Mouse (Mus musculus): ENCODE measurements at regions not wholly inside any gene's neighbourhood (a gene's known extent, or its start where the extent isn't known, plus 50 kb on each side); places are given as distances from the start of the nearest gene placed in this dataset.

- no peak for DNase-seq (ENCODE audit: low spot score)
Measured at GRCm38 (mm10) chr7:70219310-70219709, 147.2 kb downstream of the Nr2f2 start.

DNA sequence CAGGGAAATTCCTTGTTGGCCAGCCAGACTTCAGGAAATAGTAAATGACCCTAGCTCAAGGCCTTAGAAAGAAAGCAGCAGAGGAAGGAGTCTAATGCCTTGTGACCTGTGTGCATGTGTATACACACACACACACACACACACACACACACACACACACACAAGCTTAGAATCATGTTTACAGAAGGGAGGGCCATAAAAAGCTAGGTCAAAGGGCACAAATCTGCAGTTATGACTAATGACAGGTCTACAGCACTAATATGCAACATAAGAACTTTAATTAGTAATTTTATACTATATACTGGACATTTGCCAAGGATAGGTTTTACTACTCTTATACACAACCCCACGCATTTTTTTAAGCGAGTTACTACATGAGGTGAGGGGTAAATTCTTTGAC is 149.4 kb downstream of the Nr2f2 start:
- DNase-seq (ENCODE audit: low spot score) = no peak

DNA sequence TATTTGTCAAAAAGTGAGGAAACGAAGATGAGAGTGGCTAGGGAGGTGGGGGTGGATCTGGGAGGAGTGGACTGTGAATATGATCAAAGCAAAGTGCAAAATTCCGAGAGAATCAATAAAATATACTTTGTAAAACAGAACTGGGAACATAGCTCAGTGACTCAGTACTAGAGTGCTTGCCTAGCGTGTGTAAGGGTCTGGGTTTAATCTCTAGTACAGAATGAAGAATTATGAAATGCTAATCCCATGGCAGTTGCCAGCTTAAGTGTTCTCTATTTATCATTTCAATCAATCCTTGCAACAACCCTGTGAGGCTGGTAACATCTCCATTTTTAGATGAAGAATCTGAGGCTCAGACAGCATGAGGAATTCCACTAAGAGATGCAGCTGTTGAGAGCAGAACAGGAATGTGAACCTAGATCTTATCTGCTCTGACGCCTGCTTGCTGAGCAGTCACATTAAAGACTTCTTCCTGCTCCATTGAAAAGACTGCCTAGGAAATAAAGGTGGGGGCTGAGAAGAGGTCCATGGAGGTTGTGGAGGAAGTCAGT is 152.5 kb downstream of the Nr2f2 start:
- no peak for DNase-seq (ENCODE audit: low spot score)

DNA sequence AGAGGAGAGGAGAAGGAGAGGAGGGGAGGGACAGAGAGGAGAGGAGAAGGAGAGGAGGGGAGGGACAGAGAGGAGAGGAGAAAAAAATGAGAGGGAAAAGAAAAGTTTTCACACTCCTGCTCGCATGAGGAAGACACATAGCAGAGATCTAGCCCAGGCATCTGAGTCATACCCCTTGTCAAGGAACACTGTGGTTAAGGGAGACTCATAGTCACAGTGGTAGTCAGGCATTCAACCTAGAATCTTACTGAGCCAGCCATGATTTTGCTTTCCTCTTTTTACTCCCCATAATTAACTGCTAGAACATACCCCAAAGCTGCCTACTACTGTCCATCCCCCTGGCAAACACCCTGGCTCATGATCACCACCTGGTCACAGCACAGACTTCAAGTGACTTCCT is 160.6 kb downstream of the Nr2f2 start:
- no peak for DNase-seq (ENCODE audit: low spot score)

DNA sequence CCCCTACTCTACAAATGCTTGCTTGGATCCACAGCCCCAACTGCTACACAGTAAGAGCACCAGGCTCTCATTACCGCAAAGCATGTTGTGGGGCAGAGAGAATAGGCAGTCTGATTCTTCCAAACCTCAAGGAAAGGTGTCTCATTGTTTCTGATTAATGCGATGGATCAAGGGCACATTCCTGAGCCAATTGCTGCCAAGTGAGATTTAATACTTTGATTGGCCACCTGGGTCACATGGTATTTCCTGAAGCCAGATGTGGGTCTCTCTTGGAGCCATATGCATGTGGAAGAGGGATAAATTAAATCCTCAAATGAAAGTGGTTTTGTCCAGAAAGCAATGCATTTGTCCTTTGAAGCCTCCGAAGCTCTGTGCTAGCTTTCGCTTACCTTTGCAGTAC is 166.3 kb downstream of the Nr2f2 start:
- no peak for DNase-seq (ENCODE audit: low spot score)

- DNase-seq (ENCODE audit: low spot score) = no peak
Measured at GRCm38 (mm10) chr7:70178956-70179355, 187.6 kb downstream of the Nr2f2 start.

DNA sequence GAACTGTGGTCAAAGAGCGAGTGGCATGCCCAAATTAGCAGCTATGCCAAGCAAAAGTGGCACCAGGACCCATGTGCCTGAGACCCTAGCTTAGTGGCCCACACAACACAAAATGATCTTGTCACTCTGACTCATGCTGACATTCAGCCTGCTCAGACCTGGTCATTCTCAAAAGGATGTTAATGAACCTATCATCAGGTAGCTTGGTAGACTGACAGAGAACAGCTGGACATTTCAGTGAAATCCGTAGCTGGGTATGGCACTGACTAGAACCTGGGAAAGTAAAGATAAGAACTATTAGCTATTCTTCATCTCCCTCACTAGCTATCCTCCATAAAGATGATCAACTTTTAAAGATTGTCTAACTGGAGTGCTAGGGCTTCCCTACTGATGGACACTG is 188.5 kb downstream of the Nr2f2 start:
- no peak for DNase-seq (ENCODE audit: low spot score)

DNA sequence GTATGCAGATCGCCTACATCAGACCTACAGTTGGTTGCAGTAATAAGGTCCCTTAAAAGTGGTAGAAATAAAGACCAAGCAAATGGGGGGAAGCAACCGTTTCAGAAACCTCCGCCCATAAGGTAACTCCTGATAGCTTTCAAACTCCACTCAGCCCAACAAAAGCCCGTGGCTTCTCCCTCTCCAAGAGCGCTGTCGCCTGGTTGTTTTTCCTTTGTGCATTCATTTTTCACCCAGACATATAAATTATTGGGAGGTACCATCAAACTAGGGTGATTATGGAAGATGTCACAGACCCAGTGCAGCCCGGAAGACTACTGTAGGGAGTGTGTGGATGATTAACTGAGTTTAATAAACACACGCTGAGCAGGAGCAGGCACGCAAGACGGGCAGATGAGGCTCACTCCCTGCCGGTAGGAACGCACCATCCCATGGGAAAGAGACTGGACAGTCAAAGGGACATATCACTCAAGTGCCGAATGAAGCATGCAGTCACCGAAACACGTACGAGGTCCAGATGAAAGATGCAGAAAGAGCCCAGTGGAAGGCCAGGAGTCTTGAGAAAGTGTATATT is 189.8 kb downstream of the Nr2f2 start:
- no peak for DNase-seq (ENCODE audit: low spot score)

- DNase-seq (ENCODE audit: low spot score) = no peak
Measured at GRCm38 (mm10) chr7:70176086-70176485, 190.4 kb downstream of the Nr2f2 start.

DNA sequence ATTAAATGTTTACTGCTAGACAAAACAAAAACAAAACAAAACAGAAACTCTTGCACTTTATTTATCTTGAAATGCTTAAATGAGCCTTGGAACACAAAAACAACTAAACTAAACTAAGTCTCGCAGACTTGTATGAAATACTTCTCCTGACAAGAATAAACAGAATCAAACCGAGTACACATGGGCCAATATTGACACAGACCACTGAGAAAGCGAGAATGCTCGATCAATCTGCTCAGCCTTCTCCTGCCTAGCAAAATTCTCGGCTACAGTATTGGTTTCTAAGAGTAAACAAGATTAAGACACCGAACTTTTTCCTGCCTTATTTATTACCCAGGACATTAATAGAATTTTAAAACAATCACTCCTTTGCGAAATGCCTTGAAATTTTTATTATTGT is 194.1 kb downstream of the Nr2f2 start:
- DNase-seq (ENCODE audit: low spot score) = no peak

DNA sequence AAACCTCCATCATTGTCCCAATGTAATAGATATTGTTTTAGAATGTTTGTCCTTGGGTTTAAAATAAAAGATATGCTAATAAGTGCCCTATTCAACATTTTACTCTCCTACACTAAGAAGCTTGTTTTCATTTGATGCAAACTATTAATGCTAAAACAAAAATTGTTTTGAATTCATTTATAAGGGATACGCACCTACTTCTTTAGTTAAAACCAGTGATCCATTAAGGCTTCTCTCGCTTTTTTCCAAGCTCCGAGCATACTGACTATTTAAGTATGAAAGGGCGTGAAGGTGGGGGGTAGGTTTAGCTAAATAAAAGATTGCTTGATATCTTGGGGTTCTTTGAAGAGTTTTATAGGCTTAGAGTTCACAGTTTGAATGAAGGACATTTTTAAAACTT is 195.1 kb downstream of the Nr2f2 start:
- DNase-seq (ENCODE audit: low spot score) = no peak

DNA sequence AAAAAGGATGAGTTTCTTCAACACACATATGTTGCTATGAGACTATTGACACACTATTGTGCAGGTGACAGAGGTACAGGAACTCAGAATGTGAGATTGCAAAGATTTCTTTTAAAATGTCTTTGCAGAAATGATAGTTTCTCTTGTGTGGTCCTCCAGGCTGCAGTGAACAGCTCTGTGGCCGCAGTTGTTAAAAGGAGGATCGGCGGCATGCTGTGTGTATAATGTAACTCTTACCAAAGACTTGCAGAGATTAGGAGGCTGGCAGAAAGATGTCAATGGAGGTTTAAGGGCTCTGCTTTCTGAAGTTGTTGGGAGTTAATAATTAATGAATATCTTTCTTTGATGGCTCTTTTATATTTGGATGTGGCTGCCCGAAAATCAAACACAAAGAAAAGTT is 198.5 kb downstream of the Nr2f2 start:
- no peak for DNase-seq (ENCODE audit: low spot score)

DNA sequence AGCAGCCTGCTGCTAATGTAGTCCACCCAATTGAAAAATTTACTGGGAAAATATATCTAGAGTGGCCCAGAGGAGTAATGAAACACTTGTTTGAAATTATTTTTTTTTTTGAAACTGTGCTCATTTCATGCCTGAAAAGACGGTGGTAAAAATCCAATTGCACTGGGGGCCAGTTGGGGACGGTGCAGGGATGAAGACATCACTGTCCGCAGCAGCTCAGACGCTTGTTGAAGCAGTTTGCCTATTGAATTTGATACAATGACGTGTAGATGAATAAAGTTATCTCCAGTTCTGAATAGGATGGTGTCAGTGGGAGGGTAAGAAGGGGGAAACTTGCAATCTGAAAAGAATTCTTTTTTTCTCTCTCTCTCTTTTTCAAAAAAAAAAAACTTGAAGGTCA is 200.5 kb downstream of the Nr2f2 start:
- no peak for DNase-seq (ENCODE audit: low spot score)

DNA sequence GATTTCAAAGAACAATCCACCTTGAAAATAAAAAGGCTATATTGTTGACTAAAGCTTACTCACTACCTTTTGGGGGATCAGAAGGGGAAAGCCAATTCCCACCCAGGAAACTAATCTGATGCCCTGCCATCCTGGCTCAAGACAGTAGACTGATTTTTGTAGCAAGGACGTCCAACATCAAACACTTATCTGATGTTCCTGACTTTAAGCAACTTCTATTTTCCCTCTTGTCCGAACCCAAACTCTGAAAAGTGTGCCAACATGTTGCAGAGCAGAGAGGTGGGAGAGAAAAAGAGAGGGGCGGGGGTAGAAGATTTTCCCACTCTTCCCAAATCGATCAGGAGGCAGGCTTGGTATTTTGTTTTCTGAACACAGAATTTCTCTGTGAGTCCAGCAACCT is 201.0 kb downstream of the Nr2f2 start:
- no peak for DNase-seq (ENCODE audit: low spot score)

DNA sequence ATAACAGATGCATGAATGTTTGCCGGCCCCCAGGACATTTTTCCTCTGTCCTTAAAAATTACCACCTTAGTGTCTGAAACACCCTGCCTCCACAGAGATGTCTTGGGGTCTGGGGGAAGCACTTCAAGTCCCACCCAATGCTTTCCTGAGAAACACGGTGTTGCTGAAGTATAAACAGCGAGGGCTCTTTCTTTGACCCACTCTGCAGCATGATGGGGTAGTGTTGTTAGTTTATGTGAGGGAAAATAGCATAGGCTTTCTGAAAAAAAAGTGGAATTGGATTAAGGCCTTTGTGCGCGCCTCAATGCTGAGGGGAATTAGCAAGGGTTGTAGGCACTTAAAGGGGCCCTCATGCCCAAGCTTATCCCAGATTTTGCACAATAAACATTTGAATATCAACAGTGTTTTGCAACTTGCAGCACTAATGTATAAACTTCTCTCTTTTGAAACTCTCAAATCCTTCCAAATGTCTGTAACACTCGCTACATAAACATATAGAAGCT is 201.8 kb downstream of the Nr2f2 start:
- DNase-seq (ENCODE audit: low spot score) = no peak

DNA sequence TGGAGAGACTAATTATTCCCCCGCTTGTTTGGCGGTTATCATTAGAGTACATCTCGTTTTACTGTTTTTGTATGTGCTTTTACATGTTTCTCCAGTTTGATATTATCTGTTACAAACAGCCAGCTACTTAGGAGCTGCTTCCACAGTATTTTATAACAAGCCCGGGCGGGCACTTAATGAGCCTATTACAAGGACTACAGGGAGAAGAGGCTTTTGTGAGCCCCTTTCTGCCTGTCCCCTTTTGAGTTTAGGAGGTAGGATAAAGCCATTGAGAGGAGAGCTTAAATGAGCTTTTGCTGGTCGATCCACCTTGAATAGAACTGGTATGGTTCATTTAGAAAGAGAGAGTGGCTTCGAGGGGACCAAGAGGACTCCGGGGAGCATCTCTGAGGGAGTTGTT is 208.0 kb downstream of the Nr2f2 start:
- no peak for DNase-seq (ENCODE audit: low spot score)

GRCm38 (mm10) chr7:70144726-70145271 is 221.7 kb downstream of the Nr2f2 start:
- DNase-seq (ENCODE audit: low spot score) = no peak

DNA sequence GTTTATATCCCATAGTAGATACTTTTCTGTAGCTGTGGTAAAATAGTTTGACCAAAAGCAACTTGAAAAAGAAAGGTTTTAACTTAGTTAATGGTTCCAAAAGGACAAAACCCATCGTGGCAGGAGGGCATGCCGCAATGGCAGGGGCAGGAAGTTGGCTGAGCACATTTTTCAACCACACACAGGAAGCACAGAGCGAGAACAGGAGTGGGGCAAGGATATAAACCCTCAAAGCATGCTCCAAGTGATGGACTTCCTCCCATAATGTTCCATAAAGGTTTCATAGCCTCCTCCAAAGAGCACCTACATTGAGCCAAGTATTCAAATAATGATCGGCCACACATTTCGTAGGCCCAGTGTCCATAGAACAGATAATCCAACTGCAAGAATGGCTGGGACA is 229.7 kb downstream of the Nr2f2 start:
- DNase-seq (ENCODE audit: low spot score) = no peak

GRCm38 (mm10) chr7:70135416-70135815 is 231.1 kb downstream of the Nr2f2 start:
- DNase-seq (ENCODE audit: low spot score) = no peak

DNA sequence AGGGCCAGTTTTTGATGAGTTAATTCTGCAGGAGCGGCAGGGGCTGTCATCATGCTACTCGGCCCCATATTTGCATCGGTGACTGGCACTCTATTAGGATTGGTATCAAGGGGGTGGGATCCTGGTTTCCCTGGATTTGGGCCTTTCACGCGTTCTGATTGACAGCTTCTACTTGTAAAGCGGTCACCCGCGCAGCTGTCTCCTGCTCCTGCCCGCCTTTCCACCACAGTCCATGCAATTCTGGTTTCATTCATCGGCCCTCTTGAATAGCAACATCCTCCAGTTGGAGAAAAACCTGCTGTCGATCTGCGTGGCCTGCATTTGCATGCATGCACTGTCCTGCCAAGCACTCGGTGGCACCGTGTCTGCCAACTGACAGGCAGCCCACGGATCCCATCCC is 236.6 kb downstream of the Nr2f2 start:
- DNase-seq (ENCODE audit: low spot score) = no peak

- no peak for DNase-seq (ENCODE audit: low spot score)
Measured at GRCm38 (mm10) chr7:70122818-70123217, 243.7 kb downstream of the Nr2f2 start.

GRCm38 (mm10) chr7:70119517-70119916 is 247.0 kb downstream of the Nr2f2 start:
- DNase-seq (ENCODE audit: low spot score) = no peak

GRCm38 (mm10) chr7:70118971-70119370 is 247.6 kb downstream of the Nr2f2 start:
- no peak for DNase-seq (ENCODE audit: low spot score)
